Mouse (Mus musculus): ENCODE measurements at regions not wholly inside any gene's neighbourhood (a gene's known extent, or its start where the extent isn't known, plus 50 kb on each side); places are given as distances from the start of the nearest gene placed in this dataset.

- TF ChIP-seq POLR2A (IDR thresholded peaks at IDR 0.05; ENCODE audit: borderline replicate concordance, low read depth, low read length) (no peak), CTCF (IDR thresholded peaks at IDR 0.05; ENCODE audit: low read depth, low read length) (no peak)
Measured at GRCm38 (mm10) chr8:10849916-10850315, 158.3 kb downstream of the Irs2 start.

Measured in bone marrow macrophage, adult 2 months (primary cell).